Mouse (Mus musculus): ENCODE results near the gene 2410131K14Rik. TPM values are rescaled to one million over a fixed set of nuclear protein-coding genes. Genes with fewer than 3 reads are reported as not detected.

The 2410131K14Rik gene
- total and polyA plus RNA-seq, 3 experiments: 4.0 to 4.3 TPM; not detected in 1

- TF ChIP-seq MYB (IDR thresholded peaks at IDR 0.05; ENCODE audit: low read depth, low read length) (no peak), ETS1 (IDR thresholded peaks at IDR 0.05; ENCODE audit: low read depth, low read length) (no peak), NELFE (IDR thresholded peaks at IDR 0.05; ENCODE audit: low read depth, low read length) (no peak), TBP (IDR thresholded peaks at IDR 0.05; ENCODE audit: low read depth, low read length) (no peak), TAL1 (IDR thresholded peaks at IDR 0.05; ENCODE audit: low read length) (no peak), CTCF (IDR thresholded peaks at IDR 0.05 in 2 of 3, conservative IDR thresholded peaks at IDR 0.05 in 1 of 3; ENCODE audit: control insufficient read depth in 1 of 3, insufficient read depth in 1 of 3, low read depth in 2 of 3, low read length in 3 of 3, poor library complexity in 1 of 3, severe bottlenecking in 1 of 3) (no peak), USF2 (IDR thresholded peaks at IDR 0.05; ENCODE audit: borderline replicate concordance in 1 of 2, insufficient read depth in 1 of 2, low read depth in 1 of 2, low read length in 2 of 2) (no peak), ELF1 (IDR thresholded peaks at IDR 0.05; ENCODE audit: low read depth, low read length) (no peak), JUND (IDR thresholded peaks at IDR 0.05; ENCODE audit: low read depth, low read length) (no peak), MYC (IDR thresholded peaks at IDR 0.05; ENCODE audit: low read depth, low read length) (no peak), ZNF384 (IDR thresholded peaks at IDR 0.05; ENCODE audit: low read depth, low read length) (no peak), CHD2 (IDR thresholded peaks at IDR 0.05; ENCODE audit: low read length) (no peak), EP300 (IDR thresholded peaks at IDR 0.05; ENCODE audit: low read depth in 1 of 2, low read length in 2 of 2) (no peak), SIN3A (IDR thresholded peaks at IDR 0.05; ENCODE audit: low read length) (no peak), RCOR1 (IDR thresholded peaks at IDR 0.05; ENCODE audit: low read depth, low read length) (no peak), POLR2AphosphoS5 (IDR thresholded peaks at IDR 0.05; ENCODE audit: borderline replicate concordance, low read depth, low read length) (no peak), SMC3 (IDR thresholded peaks at IDR 0.05; ENCODE audit: low read depth, low read length) (no peak), MEF2A (IDR thresholded peaks at IDR 0.05; ENCODE audit: extremely low read depth, insufficient replicate concordance, low read depth, low read length, poor library complexity, severe bottlenecking) (no peak)
- H3K4me3 ChIP-seq (ENCODE audit: control insufficient read depth in 1 of 2, insufficient read depth in 1 of 2, low read depth in 2 of 2, low read length in 2 of 2): no peak overlapping the region
- DNase-seq (ENCODE audit: low read depth, low spot score): no peak
- no peak overlapping the region for H3K9ac ChIP-seq (ENCODE audit: control insufficient read depth, low read depth, low read length, poor library complexity, severe bottlenecking)
- no peaks in the 10 kb centered on the region for H3K79me2 ChIP-seq (ENCODE audit: control insufficient read depth, insufficient read depth, low read length, poor library complexity)
- no peaks in the 10 kb centered on the region for H3K27me3 ChIP-seq (ENCODE audit: control insufficient read depth in 1 of 2, insufficient read depth in 2 of 2, low read length in 2 of 2)
- no peak overlapping the region for H3K27ac ChIP-seq (ENCODE audit: control insufficient read depth, low read depth, low read length)
- no peaks in the 10 kb centered on the region for H3K9me3 ChIP-seq (replicated peaks; ENCODE audit: insufficient read depth, low read length)
- H3K36me3 ChIP-seq (ENCODE audit: control insufficient read depth in 1 of 2, insufficient read depth in 2 of 2, low read length in 2 of 2): no peaks in the 10 kb centered on the region
- no peaks in the 10 kb centered on the region for H3K4me1 ChIP-seq (ENCODE audit: control insufficient read depth in 1 of 2, insufficient read depth in 2 of 2, low read length in 2 of 2)
Measured at GRCm38 (mm10) chr5:118304970-118305618, 60.1 kb downstream of the 2410131K14Rik start.

- no peak overlapping the region for H3K27ac ChIP-seq (ENCODE audit: control insufficient read depth, low read depth, low read length)
- H3K4me1 ChIP-seq (ENCODE audit: control insufficient read depth in 1 of 2, insufficient read depth in 2 of 2, low read length in 2 of 2): no peaks in the 10 kb centered on the region
- H3K27me3 ChIP-seq (ENCODE audit: control insufficient read depth in 1 of 2, insufficient read depth in 2 of 2, low read length in 2 of 2): no peaks in the 10 kb centered on the region
- no peak overlapping the region for H3K4me3 ChIP-seq (ENCODE audit: control insufficient read depth in 1 of 2, insufficient read depth in 1 of 2, low read depth in 2 of 2, low read length in 2 of 2)
- no peaks in the 10 kb centered on the region for H3K9me3 ChIP-seq (replicated peaks; ENCODE audit: insufficient read depth, low read length)
- no peak for DNase-seq (ENCODE audit: low read depth, low spot score)
- no peaks in the 10 kb centered on the region for H3K36me3 ChIP-seq (ENCODE audit: control insufficient read depth in 1 of 2, insufficient read depth in 2 of 2, low read length in 2 of 2)
- no peak overlapping the region for H3K9ac ChIP-seq (ENCODE audit: control insufficient read depth, low read depth, low read length, poor library complexity, severe bottlenecking)
- no peaks in the 10 kb centered on the region for H3K79me2 ChIP-seq (ENCODE audit: control insufficient read depth, insufficient read depth, low read length, poor library complexity)
- no peak for TF ChIP-seq MAZ (IDR thresholded peaks at IDR 0.05; ENCODE audit: low read depth, low read length)
Measured at GRCm38 (mm10) chr5:118310389-118310788, 65.4 kb downstream of the 2410131K14Rik start.
